Mouse (Mus musculus) bone marrow macrophage, adult 2 months (primary cell): ENCODE results near the gene Chac2.

Experiments used
- CTCF ChIP-seq: IDR thresholded peaks from 2 replicates; pipeline ENCODE4 v1.5.1; 2012; ENCODE audit warnings: low read depth, mild to moderate bottlenecking, low read length, moderate library complexity
- POLR2A ChIP-seq: IDR thresholded peaks from 2 replicates; pipeline ENCODE4 v1.6.1; 2012; ENCODE audit warnings: mild to moderate bottlenecking, low read depth, low read length, borderline replicate concordance

GRCm38 (mm10) chr11:30996670-30997069, 10.5 kb upstream of the Chac2 start:
- TF ChIP-seq CTCF (no peak), POLR2A (no peak)
